Mouse (Mus musculus) neutrophil, adult 5-6 weeks (primary cell): ENCODE results near the gene Dnajb12. TPM values are rescaled to one million over a fixed set of nuclear protein-coding genes. Genes with fewer than 3 reads are reported as not detected.
A peak's percentile ranks its signal among the peaks of the same experiment; 100 is the strongest.

Experiments
- ATAC-seq: fragments of 151-379, 151-347 bp; 2 replicates; pipeline ENCODE4 v1.8.0; 2017; ENCODE audit warnings: mild to moderate bottlenecking, moderate TSS enrichment; ENCODE audit not compliant: insufficient number of reproducible peaks, poor library complexity, low FRiP score, severe bottlenecking; ENCODE audit errors: extremely low read depth
- total RNA-seq: library from RNA; stranded (forward); fragments of 200-1000 nt; gene quantifications from 2 replicates; pipeline ENCODE4 v1.2.3, GENCODE M21; 2017

Dnajb12 gene
- total RNA-seq, 1 experiment from 2014 or later, result 24.7 TPM

DNA sequence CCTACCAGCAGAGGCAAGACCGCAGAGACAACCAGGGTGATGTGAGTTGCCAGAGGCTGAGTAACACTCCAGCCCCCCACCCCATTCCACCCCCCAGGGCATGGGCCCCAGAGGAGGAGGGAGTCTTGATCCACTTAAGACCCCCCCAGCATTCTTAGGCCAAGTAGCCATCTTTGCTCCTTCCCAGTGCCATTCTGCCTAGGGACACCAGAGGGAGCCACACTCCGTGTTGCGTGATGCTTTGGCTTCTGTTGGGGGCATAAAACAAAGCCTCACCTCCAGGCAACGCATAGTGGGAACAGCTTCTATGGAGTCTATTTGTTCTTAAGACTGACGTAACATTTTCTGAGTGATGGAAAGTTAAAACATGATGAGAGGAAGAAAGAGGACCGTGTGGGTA is 13.6 kb downstream of the Dnajb12 start:
- ATAC-seq, result peak; percentile 55

DNA sequence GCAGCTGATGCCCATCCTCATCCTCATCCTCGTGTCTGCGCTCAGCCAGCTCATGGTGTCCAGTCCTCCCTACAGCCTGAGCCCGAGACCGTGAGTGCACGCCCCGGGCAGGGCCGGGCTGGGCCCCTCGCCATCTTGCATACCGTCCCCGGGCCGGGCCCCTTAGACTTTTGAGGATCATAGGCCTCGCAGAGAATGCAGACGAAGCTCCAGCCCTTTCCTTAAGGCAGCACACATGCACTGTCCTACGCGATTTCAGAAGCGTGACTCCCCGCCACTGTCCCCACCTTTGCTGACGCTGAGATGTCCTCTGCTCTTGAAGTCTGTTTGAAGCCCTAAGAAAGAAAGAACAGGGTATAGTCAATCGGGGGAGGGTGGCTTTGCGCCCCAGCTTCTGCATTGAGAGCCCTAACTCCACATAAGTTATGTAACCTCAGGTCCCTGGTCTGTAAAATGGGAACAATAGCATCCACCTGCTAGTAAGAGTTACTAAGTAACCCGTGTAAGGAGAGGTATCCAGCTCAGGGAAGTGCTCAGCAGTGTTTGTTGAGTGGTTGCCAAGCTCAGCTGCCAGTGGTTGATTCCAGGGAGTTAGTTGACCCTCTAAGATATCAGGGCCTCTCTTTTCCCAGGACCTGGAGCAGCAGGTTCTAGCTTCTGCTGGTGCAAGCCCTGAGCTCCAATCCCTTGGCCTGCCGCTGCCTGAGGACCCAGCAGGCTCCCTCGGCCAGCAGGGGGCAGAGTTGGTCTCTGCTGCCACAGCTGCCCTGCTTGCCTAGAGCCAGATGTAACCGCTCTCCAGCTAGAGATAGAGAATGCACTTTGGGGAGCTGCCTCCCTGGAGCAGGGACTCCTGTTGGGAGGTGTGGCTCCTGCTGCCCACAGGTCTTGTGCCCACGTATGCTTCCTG is 15.2 kb downstream of the Dnajb12 start:
- ATAC-seq, result peak; percentile 33

DNA sequence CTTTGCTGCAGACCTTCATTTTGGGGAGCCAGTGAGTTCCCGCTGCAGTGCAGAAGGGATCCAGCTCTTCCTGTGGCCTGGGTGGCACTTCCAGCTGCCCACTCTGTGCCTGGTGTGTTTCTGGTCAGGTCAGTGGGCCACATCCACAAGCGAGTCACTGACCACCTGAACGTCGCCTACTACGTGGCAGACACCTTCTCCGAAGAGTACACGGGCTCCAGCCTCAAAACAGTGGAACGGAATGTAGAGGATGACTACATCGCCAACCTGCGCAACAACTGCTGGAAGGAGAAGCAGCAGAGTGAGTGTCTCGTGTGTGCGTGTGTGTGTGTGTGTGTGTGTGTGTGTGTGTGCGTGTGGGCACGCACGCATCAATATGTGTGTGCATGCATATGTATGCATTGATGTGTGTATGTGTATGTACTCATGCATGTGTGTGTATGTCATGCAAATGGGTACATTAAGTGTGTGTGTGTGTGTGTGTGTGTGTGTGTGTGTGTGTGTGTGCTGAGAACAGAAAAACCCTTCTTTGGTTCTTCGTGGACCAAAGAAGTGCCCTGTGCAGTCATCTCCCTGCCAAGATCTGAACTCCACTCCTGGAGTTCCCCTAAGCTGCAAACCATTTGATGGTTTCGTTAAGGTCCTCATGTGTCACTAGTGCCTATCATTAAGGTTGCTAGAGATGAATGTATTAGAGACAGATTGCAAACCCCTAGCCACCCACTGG is 16.3 kb downstream of the Dnajb12 start:
- ATAC-seq, result no peak

DNA sequence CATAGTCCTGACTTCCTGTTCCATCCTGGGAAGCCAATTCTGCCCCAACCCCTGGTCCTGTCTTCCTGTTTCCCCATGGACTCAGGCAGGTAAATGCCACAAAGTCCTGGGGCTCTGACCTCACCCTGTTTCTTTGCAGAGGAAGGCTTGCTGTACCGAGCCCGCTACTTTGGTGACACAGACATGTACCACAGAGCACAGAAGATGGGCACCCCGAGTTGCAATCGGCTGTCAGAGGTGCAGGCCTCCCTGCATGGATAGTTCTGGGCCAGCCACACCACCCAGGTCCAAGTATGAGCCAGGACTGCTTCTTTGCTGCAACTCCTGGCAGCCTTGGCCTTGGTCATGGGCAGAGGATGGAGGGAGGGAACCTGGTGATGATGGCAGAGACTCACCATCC is 16.9 kb downstream of the Dnajb12 start:
- no peak for ATAC-seq

DNA sequence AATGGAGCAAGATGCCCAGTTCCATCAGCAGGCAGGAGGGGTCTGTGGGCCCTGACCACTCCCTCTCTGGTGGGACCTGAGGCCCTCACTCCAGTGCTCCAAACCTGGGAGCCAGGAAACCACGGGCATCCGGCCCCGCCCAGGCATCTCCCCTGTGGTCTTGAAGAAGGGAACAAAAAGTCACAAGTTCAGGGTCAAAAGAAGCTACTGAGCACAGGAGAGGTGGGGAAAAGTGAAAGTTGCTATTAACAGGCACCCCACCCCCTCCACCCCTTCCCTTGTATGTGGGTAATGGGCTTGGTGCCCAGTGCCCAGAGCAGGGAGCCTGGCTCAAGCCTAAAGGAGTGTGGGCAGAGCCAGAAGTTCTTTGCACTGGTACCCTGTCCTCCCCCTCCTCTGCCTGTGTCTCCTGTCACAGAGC is 17.6 kb downstream of the Dnajb12 start:
- ATAC-seq, result no peak

DNA sequence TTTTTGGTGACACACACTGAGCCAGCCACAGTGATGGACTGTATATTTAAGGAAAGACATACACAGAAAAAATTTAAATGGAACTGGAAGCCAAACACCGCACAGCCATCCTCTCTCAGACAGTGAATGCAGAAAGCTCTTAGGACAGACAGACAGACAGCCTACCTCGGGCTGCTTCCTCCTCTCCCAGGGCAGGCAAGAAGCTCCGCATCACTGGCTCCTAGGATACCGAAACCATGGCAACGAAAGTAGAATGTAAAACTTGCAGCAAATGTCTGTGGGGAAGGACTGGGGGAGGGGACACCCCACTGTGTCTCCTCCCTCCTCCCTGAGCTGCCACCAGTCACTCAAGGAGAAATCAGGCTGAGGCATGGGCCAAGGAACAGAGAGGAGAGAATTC is 18.2 kb downstream of the Dnajb12 start:
- no peak for ATAC-seq

DNA sequence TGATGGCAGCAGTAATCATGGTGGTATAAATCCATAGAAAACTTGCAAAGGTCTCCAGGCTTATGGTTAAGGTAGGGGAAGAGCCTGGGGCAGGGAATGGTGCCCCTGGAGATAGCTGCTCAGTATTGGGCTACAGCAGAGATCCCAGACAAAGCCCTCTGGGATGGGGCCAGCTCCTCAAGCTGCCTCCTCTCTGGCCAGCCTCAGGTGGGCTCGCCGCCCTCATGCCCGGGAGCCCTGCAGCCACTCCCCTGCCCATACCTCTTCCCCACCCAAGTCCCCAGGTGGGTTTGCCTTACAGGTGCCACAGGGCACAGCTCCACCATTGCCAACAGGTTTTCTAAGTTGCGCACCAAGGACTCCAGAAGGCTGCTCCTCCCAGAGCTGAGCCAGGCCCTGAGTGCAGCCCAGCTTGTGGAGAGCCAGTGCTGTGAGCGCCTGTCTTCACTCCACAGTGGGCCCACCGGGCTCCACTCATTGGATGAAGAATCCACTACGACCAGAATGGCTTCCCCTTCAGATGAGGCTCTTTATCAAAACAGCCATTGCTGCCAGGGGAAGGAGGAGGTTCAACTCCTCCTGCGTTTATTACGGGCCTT is 18.9 kb downstream of the Dnajb12 start:
- no peak for ATAC-seq

DNA sequence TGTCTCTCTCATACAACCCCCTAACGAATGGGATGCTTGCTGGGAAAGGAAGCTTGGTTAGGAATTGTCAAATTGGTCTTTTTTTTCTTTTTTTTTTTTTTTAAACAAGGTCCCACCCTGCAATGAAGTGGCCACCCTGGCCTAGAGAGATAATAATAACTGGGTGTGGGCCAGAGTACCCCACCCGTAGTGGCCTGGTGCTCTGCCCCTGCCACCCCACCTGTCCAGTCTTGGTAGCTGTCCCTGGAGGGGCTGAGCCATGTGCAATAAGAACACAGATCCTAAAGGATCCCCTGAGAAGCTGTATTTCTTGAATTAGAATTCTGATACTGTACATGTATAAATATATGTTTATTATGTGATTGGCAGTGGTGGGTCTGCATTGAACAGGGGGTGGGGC is 19.6 kb downstream of the Dnajb12 start:
- ATAC-seq, result no peak

DNA sequence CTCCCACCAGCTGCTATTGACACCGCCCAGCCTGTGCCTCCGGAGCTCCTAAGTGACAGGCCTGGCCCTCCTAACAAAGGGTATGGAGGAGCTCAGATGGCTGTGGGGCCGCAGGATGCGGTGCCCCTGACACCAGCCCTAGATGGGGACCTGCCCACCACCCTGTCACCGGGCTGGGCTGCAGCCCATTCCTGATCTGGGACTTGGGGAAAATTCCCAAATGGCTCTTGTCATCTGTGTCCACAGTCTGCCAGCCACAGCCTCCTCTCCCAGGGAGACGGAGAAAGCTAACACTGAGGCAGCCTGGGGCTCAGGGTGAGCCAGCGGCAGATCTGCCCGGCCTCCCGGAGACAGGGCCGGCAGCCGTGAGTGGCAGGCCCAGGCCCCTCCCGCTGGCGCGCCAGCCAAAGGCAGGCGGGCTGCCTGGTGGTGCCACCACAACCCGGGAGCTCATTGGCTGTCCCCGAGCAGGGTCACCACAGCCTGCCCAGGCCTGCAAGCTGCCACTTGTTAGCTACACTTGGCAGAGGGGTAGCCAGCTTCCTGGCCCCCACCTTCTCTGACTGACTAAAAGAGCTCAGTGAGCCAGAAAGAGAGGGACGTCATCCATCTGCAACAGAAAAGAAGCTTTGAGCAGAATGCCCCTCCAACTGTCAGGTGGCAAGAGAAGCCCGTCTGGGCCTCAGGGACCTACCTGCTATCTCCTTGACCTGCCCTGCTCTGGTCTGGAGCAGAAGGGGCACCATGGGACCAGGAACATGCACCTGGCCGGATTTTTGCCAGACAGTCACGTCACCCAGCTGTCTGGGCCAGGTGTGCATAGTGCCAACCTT is 20.2 kb downstream of the Dnajb12 start:
- peak; percentile 82 for ATAC-seq

DNA sequence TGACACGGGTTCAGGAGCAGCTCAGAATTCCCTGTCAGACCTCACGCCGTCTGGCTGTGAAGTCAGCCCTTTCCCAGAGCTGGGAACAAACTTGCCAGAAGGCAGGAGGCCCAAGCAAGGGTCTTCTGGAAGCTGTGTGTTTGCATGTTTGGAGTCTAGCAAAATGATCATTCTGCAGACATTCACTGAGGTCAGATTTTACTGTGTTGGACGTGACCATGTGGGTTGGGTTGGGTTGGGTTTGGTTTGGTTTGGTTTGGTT is 20.7 kb downstream of the Dnajb12 start:
- no peak for ATAC-seq

DNA sequence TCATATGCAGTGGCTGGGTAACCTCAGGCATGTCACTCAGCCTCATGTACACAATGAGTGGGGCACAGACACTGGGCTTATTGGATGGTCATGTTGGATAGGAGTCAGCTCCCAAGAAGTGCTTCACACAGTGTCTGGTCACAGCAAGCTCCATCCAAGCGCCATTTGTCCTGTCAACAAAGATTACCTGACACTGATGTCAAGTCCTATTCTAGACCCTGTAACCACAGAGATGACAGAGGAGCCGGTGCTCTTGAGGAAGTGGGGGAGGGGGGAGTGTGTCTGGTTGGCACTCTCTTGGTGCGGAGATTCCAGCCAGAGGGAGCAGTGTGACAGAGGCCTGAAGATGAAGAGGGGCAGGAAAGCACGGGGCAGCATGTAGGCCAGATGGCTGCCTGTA is 21.6 kb downstream of the Dnajb12 start:
- ATAC-seq, result no peak

DNA sequence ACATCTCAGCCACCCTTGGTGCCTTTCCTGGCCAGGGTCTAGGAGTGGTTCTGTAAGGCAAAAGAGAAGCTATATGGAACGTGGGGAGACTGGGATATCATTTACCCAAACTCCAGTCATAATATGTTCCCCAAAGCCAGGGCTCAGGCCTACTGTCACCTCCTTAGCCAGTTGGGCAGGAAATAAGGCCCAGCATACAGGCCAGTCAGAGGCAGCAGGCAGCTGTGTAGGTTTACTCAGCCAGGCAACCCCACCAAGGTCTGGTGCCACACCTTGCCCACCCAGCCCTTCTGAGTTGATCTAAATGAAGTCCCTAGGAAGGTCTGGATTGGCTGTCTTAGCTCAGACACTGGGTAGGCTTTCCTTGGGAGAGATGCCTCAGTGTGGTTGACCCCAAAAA is 22.1 kb downstream of the Dnajb12 start:
- ATAC-seq, result no peak

DNA sequence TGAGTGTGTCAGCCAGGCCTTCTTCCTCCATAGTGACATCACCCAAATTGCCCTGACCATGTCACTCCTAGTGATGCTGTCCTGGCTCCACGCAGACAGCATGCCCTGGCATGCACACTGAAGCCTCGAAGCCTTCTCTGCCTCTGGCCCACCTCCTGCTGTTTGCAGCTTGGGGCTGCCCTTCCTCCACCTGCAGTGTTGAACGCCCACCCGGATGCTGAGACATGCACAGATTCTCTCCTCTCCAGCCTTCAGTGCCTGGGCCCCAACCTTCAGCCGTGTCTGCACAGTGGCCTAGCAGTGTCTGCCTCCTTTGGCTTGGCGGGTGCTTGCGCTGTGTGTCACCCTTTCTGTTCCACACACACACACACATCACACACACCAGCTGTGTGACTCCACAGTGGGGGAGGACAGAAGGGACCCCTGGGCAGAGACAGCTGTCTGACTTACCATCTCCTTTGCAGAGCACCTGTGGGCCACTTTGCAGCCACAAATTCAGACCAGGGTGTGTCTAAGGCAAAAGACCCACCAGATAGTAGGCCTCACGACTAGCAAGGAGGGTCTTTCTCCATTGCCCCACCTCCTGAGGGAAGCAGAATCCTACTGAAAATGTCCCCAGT is 22.7 kb downstream of the Dnajb12 start:
- ATAC-seq, result no peak

DNA sequence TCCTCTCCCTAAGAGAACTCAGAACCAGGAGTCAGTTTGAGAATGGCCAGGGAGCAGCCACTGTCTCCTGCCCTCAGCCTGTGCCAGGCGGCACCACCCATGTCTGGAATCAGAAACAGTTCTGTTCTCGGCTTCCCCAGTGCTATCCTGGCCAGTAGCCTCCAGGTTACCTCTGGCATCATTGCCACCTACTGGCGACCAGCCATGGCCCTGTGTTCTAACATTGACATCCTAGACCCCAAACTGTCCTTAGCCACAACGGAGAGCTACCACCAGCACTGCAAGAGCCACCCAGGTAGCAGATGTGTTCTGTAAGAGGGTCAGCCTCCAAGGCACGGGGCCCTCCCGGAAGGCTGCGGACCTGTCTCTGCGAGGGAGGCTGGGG is 23.2 kb downstream of the Dnajb12 start:
- no peak for ATAC-seq

DNA sequence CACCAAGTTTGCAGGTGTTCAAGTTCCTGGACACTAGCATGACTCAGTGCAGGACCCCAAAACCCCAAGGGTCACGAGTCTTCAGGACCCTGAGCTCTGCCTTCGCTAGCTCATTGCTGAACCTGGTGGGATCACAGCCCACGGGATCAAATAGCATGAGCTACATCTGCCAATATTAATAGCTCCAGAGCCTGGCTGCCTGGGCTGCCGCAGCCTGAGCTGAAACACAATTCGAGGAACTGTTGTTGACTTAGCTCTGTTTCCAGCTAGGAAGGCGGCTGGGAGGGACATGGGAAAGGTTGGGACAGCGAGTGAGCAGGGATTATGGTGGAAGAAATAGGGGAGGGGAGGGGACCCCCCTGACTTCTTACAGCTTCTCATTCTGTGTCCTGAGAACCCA is 23.8 kb downstream of the Dnajb12 start:
- ATAC-seq, result no peak

DNA sequence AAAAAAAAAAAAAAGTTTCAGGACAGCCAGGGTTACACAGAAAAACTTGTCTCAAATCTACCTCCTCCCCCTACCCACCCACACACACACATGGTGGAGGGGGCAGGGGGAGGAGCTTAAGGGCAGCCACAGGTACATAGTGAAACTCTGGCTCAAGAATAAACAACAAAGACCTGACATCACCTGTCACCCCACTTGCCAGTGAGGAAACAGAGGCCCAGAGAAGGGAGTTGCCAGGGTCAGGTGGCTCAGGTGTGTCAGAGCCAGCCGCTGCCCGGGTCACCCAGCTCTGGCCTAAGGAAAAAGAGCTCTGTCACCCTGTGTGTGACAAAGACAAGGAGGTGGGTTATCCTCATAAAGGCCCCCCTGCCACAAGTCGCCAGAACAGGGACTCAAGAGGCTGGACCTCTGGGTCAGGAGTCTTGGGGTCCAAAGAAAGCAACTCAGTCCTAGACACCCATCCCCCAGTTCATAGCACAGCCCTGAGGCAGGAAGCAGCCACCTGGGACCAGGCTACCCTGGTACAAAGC is 27.8 kb downstream of the Dnajb12 start:
- no peak for ATAC-seq

DNA sequence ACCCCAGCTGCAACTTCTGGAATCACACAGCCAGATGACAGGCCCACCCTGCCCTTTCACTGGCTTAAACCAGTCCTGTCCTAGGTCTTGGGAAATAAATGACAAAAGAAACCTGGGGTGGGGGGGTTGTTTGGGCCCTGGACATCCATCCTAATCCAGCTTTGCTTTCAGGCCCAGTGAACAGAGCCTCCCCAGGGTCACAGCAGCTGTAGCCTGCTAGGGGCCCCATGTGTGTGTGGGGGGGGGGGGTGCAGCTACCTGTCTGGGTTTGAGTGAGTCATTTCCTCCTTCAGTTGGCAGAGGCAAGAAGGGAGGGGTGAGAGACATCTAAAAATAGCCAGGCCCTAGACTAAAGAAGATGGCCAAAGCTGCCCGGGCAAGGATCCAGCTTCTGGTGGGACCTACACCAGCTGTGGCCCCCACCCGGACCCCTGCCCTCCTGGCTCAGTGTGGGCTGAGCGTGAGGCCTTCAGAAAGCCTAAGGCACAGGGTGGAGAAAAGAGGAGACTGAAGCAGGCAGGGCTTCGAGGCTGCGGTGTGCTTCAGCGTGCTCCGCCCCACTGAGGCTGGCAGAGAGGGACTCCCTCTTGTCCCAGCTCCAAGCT is 28.4 kb downstream of the Dnajb12 start:
- peak; percentile 62 for ATAC-seq

DNA sequence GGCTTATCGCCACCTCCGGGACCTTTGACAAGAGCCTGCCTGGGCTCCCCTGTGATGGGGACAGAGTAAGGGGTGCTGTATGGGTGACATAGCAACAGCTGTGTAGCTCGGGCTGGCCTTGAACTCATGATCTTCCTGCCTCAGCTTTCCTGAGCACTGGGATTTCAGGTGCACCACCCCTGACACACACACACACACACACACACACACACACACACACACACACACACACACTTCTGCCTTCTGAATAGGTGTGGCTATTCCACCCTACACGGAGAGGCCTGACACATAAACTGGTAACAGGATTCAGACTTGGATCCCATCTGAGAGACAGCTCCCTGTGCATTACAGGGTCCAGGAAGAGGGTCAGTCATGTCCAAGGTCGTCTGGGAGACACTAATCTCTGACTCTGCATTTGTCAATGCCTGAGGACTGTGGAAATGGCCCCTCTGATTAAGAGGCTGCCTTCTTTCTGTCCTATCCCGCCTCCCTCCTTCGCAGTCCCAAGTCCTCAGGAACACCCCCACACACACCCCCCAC is 29.5 kb downstream of the Dnajb12 start:
- no peak for ATAC-seq
